ENCODE assay signal across 20 mouse cellular contexts in genomic region chr14:11562870-11563269, GRCm38 (mm10). TPM values are rescaled to one million over a fixed set of nuclear protein-coding genes. Genes with fewer than 3 reads are reported as not detected.
A peak's percentile ranks its signal among the peaks of the same experiment; 100 is the strongest.
DNase-seq lines count a peak whose midpoint lies in the region; ATAC-seq lines count a peak whose summit lies in the region.
"Had no signal": no experiment of that assay in that cellular context is flagged by ENCODE, and none has a peak within 500 bp of the region (broad histone marks: within the 10 kb centered on the region; RNA-seq: fewer than 3 reads in every experiment).

No protein-coding gene starts in this region.

- peak; percentile 33 to 37 for DNase-seq in frontal cortex, postnatal 36 days (ENCODE audit: low spot score in 2 of 2)
- no peak for DNase-seq in frontal cortex, postnatal 25 days (ENCODE audit: low spot score in 2 of 2)
- peak; percentile 44 for DNase-seq in right cerebral cortex, adult 2 months (ENCODE audit: low spot score in 2 of 2)
- no peak for DNase-seq in right cerebral cortex, postnatal 14 days
- peak; percentile 82 for DNase-seq in ES-CJ7 (ENCODE audit: low read depth, low spot score)
- DNase-seq in right cerebral cortex, postnatal 36 days (ENCODE audit: low spot score in 2 of 2): peak; percentile 30 to 42
- no peak for DNase-seq in natural killer cell, adult 2 months (ENCODE audit: low spot score in 2 of 2)
- DNase-seq in forebrain, embryonic 14.5 days (ENCODE audit: low spot score): no peak
- DNase-seq: adrenal gland, adult 8-10 months; cerebellum, adult 11-12 months; cerebellum, adult 9-10 months; cerebellum, postnatal 25 days; gastrocnemius, adult 2 months; gastrocnemius, postnatal 25 days; heart, postnatal 36 days; kidney, adult 11 months had no signal

- H3K27me3 ChIP-seq in forebrain, embryonic 14.5 days (replicated peaks; ENCODE audit: control insufficient read depth, insufficient read depth, low read length): no peaks in the 10 kb centered on the region
- H3K27me3 ChIP-seq: embryonic facial prominence, embryonic 12.5 days; heart, embryonic 13.5 days; hindbrain, embryonic 15.5 days had no signal

- H3K36me3 ChIP-seq in forebrain, embryonic 14.5 days (ENCODE audit: control insufficient read depth, insufficient read depth, low read length): no peaks in the 10 kb centered on the region
- H3K36me3 ChIP-seq: embryonic facial prominence, embryonic 12.5 days; heart, embryonic 13.5 days; hindbrain, embryonic 15.5 days had no signal

- H3K9ac ChIP-seq in forebrain, embryonic 14.5 days (ENCODE audit: low read length): no peak overlapping the region
- H3K9ac ChIP-seq: embryonic facial prominence, embryonic 12.5 days; heart, embryonic 13.5 days; hindbrain, embryonic 15.5 days had no signal

- H3K4me2 ChIP-seq in forebrain, embryonic 14.5 days (ENCODE audit: low read length): no peak overlapping the region
- H3K4me2 ChIP-seq: embryonic facial prominence, embryonic 12.5 days; heart, embryonic 13.5 days; hindbrain, embryonic 15.5 days had no signal

- no peaks in the 10 kb centered on the region for H3K9me3 ChIP-seq in forebrain, embryonic 14.5 days (replicated peaks; ENCODE audit: control insufficient read depth, low read length)
- H3K9me3 ChIP-seq: embryonic facial prominence, embryonic 12.5 days; heart, embryonic 13.5 days; hindbrain, embryonic 15.5 days had no signal

- ATAC-seq in forebrain, embryonic 14.5 days: no peak
- ATAC-seq: forebrain, embryonic 16.5 days had no signal

- H3K27ac ChIP-seq in forebrain, embryonic 14.5 days (ENCODE audit: low read depth, low read length): no peak overlapping the region
- H3K27ac ChIP-seq: embryonic facial prominence, embryonic 12.5 days; gastrocnemius, adult 2 months; heart, embryonic 13.5 days; hindbrain, embryonic 15.5 days had no signal

- H3K4me3 ChIP-seq in forebrain, embryonic 14.5 days (ENCODE audit: low read depth, low read length): no peak overlapping the region
- H3K4me3 ChIP-seq: embryonic facial prominence, embryonic 12.5 days; gastrocnemius, adult 2 months; heart, embryonic 13.5 days; hindbrain, embryonic 15.5 days had no signal

- H3K4me1 ChIP-seq in forebrain, embryonic 14.5 days (ENCODE audit: control insufficient read depth, insufficient read depth, low read length): no peaks in the 10 kb centered on the region
- H3K4me1 ChIP-seq: embryonic facial prominence, embryonic 12.5 days had no signal

- WGBS in forebrain, embryonic 14.5 days: 91% methylated on average over 2 of the region's 2 CpGs

RNA-seq across cellular contexts. Expression of gene Ptprg, which starts 9.5 kb away (rescaled TPM):
- polyA plus RNA-seq in forebrain, embryonic 14.5 days (2014; fragmentation: Nextera tagmentation; extraction: Ambion mirVana): 27.1 and 33.0 TPM in 2 replicates

Comparison
In these comparisons a context has a peak if more than half of its experiments do, and no peak if none do; other contexts are left out.
1. DNase-seq: peak in frontal cortex, postnatal 36 days (2 of 2), right cerebral cortex, adult 2 months (2 of 2), ES-CJ7 (single experiment) and right cerebral cortex, postnatal 36 days (2 of 2); none in frontal cortex, postnatal 25 days (0 of 2), right cerebral cortex, postnatal 14 days (single experiment), natural killer cell, adult 2 months (0 of 2) and forebrain, embryonic 14.5 days (single experiment).